Mouse (Mus musculus) MEL (cell line): ENCODE measurements around the gene Ppp1r35. TPM values are rescaled to one million over a fixed set of nuclear protein-coding genes. Genes with fewer than 3 reads are reported as not detected.

Experiments
- DNase-seq: peaks from one replicate; pipeline ENCODE4 v3.0.0; 2011; ENCODE audit warnings: low read depth, low spot score
- H3K27ac ChIP-seq: 2 replicates; pipeline ENCODE4 v1.5.1; 2012; ENCODE audit warnings: low read depth, mild to moderate bottlenecking, control low read depth, low read length, moderate library complexity; ENCODE audit not compliant: control insufficient read depth
- H3K27me3 ChIP-seq, 2 experiments: fragments of 150-350 bp in 1 of 2; sonication (generic) in 1 of 2; 2 replicates each; pipeline ENCODE4 v1.6.1; 2012; ENCODE audit warnings: low read length in 2 of 2, mild to moderate bottlenecking in 2 of 2, improper control_type of control experiment in 1 of 2, moderate library complexity in 1 of 2; ENCODE audit not compliant: insufficient read depth in 2 of 2, control insufficient read depth in 1 of 2
- H3K36me3 ChIP-seq, 2 experiments: 2 replicates each; pipeline ENCODE4 v1.6.1; 2012 to 2014; ENCODE audit warnings: low read length in 2 of 2, improper control_type of control experiment in 1 of 2, inconsistent platforms in 1 of 2, mild to moderate bottlenecking in 1 of 2; ENCODE audit not compliant: insufficient read depth in 2 of 2, control insufficient read depth in 1 of 2
- H3K4me1 ChIP-seq, 2 experiments: fragments of 150-350 bp in 1 of 2; sonication (generic) in 1 of 2; 2 replicates each; pipeline ENCODE4 v1.6.1; 2012; ENCODE audit warnings: low read length in 2 of 2, improper control_type of control experiment in 1 of 2, mild to moderate bottlenecking in 1 of 2; ENCODE audit not compliant: insufficient read depth in 2 of 2, control insufficient read depth in 1 of 2
- H3K4me3 ChIP-seq, 2 experiments: fragments of 150-350 bp in 1 of 2; sonication (generic) in 1 of 2; 2 replicates each; pipeline ENCODE4 v1.5.1; 2012; ENCODE audit warnings: low read depth in 2 of 2, low read length in 2 of 2, mild to moderate bottlenecking in 2 of 2, moderate library complexity in 2 of 2, control low read depth in 1 of 2, improper control_type of control experiment in 1 of 2; ENCODE audit not compliant: control insufficient read depth in 1 of 2, insufficient read depth in 1 of 2
- H3K79me2 ChIP-seq: 2 replicates; pipeline ENCODE4 v1.6.1; 2012; ENCODE audit warnings: mild to moderate bottlenecking, low read length, moderate library complexity; ENCODE audit not compliant: control insufficient read depth, poor library complexity, insufficient read depth
- H3K9ac ChIP-seq: 2 replicates; pipeline ENCODE4 v1.6.1; 2012; ENCODE audit warnings: low read depth, mild to moderate bottlenecking, control low read depth, low read length, moderate library complexity; ENCODE audit not compliant: control insufficient read depth, poor library complexity, severe bottlenecking
- H3K9me3 ChIP-seq: fragments of 150-350 bp; sonication (generic); replicated peaks from 2 replicates; pipeline ENCODE4 v1.6.1; 2012; ENCODE audit warnings: mild to moderate bottlenecking, low read length, improper control_type of control experiment, moderate library complexity; ENCODE audit not compliant: insufficient read depth
- BHLHE40 ChIP-seq: IDR thresholded peaks from 2 replicates; pipeline ENCODE4 v1.6.1; 2012; ENCODE audit warnings: low read depth, mild to moderate bottlenecking, inconsistent platforms, low read length, improper control_type of control experiment, borderline replicate concordance
- CHD1 ChIP-seq: IDR thresholded peaks from 2 replicates; pipeline ENCODE4 v1.6.1; 2012; ENCODE audit warnings: low read depth, mild to moderate bottlenecking, inconsistent platforms, low read length, improper control_type of control experiment
- CTCF ChIP-seq, 3 experiments: IDR thresholded peaks in 2 of 3; conservative IDR thresholded peaks in 1 of 3; 2 replicates each; pipeline ENCODE4 v1.5.1; 2011 to 2012; ENCODE audit warnings: low read length in 3 of 3, low read depth in 2 of 3, mild to moderate bottlenecking in 2 of 3, improper control_type of control experiment in 1 of 3, inconsistent platforms in 1 of 3, mixed read lengths in 1 of 3, moderate library complexity in 1 of 3; ENCODE audit not compliant: control insufficient read depth in 1 of 3, insufficient read depth in 1 of 3, poor library complexity in 1 of 3, severe bottlenecking in 1 of 3
- E2F4 ChIP-seq: IDR thresholded peaks from 2 replicates; pipeline ENCODE4 v1.6.1; 2011; ENCODE audit warnings: low read depth, low read length, improper control_type of control experiment, borderline replicate concordance
- ELF1 ChIP-seq: IDR thresholded peaks from 2 replicates; pipeline ENCODE4 v1.6.1; 2014; ENCODE audit warnings: low read depth, mild to moderate bottlenecking, inconsistent platforms, low read length, improper control_type of control experiment, moderate library complexity
- EP300 ChIP-seq, 2 experiments: IDR thresholded peaks; 2 replicates each; pipeline ENCODE4 v1.6.1; 2011; ENCODE audit warnings: improper control_type of control experiment in 2 of 2, low read length in 2 of 2, low read depth in 1 of 2, mild to moderate bottlenecking in 1 of 2
- ETS1 ChIP-seq: IDR thresholded peaks from 2 replicates; pipeline ENCODE4 v1.6.1; 2012; ENCODE audit warnings: low read depth, mild to moderate bottlenecking, inconsistent platforms, low read length, improper control_type of control experiment, moderate library complexity
- GABPA ChIP-seq: IDR thresholded peaks from 2 replicates; pipeline ENCODE4 v1.6.1; 2012; ENCODE audit warnings: low read depth, mild to moderate bottlenecking, inconsistent platforms, low read length, improper control_type of control experiment, moderate library complexity
- JUND ChIP-seq: IDR thresholded peaks from 2 replicates; pipeline ENCODE4 v1.6.1; 2011; ENCODE audit warnings: low read depth, mild to moderate bottlenecking, improper control_type of control experiment, low read length
- KAT2A ChIP-seq: conservative IDR thresholded peaks from 2 replicates; pipeline ENCODE4 v1.6.1; 2012; ENCODE audit warnings: low read depth, low read length, improper control_type of control experiment, inconsistent platforms
- MAFK ChIP-seq: IDR thresholded peaks from 2 replicates; pipeline ENCODE4 v1.6.1; 2011; ENCODE audit warnings: low read depth, mild to moderate bottlenecking, low read length, improper control_type of control experiment, borderline replicate concordance
- MAX ChIP-seq: IDR thresholded peaks from 2 replicates; pipeline ENCODE4 v1.6.1; 2011; ENCODE audit warnings: low read length, improper control_type of control experiment
- MAZ ChIP-seq: IDR thresholded peaks from 2 replicates; pipeline ENCODE4 v1.6.1; 2012; ENCODE audit warnings: low read depth, mild to moderate bottlenecking, inconsistent platforms, low read length, improper control_type of control experiment
- MEF2A ChIP-seq: IDR thresholded peaks from 2 replicates; pipeline ENCODE4 v1.6.1; 2014; ENCODE audit warnings: low read depth, mild to moderate bottlenecking, inconsistent platforms, low read length, improper control_type of control experiment; ENCODE audit not compliant: poor library complexity, insufficient replicate concordance, severe bottlenecking; ENCODE audit errors: extremely low read depth
- MXI1 ChIP-seq: IDR thresholded peaks from 2 replicates; pipeline ENCODE4 v1.6.1; 2011; ENCODE audit warnings: mild to moderate bottlenecking, low read depth, low read length, improper control_type of control experiment
- MYB ChIP-seq: IDR thresholded peaks from 2 replicates; pipeline ENCODE4 v1.6.1; 2011; ENCODE audit warnings: mild to moderate bottlenecking, low read depth, low read length, improper control_type of control experiment
- MYC ChIP-seq: IDR thresholded peaks from 2 replicates; pipeline ENCODE4 v1.6.1; 2011; ENCODE audit warnings: low read depth, mild to moderate bottlenecking, low read length, improper control_type of control experiment, moderate library complexity
- NELFE ChIP-seq: IDR thresholded peaks from 2 replicates; pipeline ENCODE4 v1.6.1; 2011; ENCODE audit warnings: low read depth, low read length, improper control_type of control experiment
- POLR2AphosphoS2 ChIP-seq: IDR thresholded peaks from 2 replicates; pipeline ENCODE4 v1.6.1; 2011; ENCODE audit warnings: low read length, improper control_type of control experiment
- POLR2AphosphoS5 ChIP-seq: IDR thresholded peaks from 2 replicates; pipeline ENCODE4 v1.6.1; 2012; ENCODE audit warnings: low read depth, borderline replicate concordance, mild to moderate bottlenecking, inconsistent platforms, low read length, moderate library complexity, mixed read lengths
- TAL1 ChIP-seq: IDR thresholded peaks from 2 replicates; pipeline ENCODE4 v1.6.1; 2012; ENCODE audit warnings: mild to moderate bottlenecking, inconsistent platforms, low read length, moderate library complexity, mixed read lengths
- TBP ChIP-seq: IDR thresholded peaks from 2 replicates; pipeline ENCODE4 v1.8.0; 2011; ENCODE audit warnings: low read depth, low read length, improper control_type of control experiment
- TCF12 ChIP-seq: IDR thresholded peaks from 2 replicates; pipeline ENCODE4 v1.6.1; 2014; ENCODE audit warnings: low read depth, mild to moderate bottlenecking, inconsistent platforms, low read length, improper control_type of control experiment, moderate library complexity
- UBTF ChIP-seq: IDR thresholded peaks from 2 replicates; pipeline ENCODE4 v1.6.1; 2012; ENCODE audit warnings: low read depth, mild to moderate bottlenecking, inconsistent platforms, low read length, improper control_type of control experiment, moderate library complexity, borderline replicate concordance; ENCODE audit not compliant: insufficient read depth
- USF1 ChIP-seq: IDR thresholded peaks from 2 replicates; pipeline ENCODE4 v1.6.1; 2014; ENCODE audit warnings: low read depth, mild to moderate bottlenecking, inconsistent platforms, low read length, improper control_type of control experiment, moderate library complexity
- USF2 ChIP-seq, 2 experiments: IDR thresholded peaks; 2 replicates each; pipeline ENCODE4 v1.6.1; 2011 to 2012; ENCODE audit warnings: improper control_type of control experiment in 2 of 2, low read length in 2 of 2, borderline replicate concordance in 1 of 2, inconsistent platforms in 1 of 2, low read depth in 1 of 2, mild to moderate bottlenecking in 1 of 2; ENCODE audit not compliant: insufficient read depth in 1 of 2
- ZC3H11A ChIP-seq: IDR thresholded peaks from 2 replicates; pipeline ENCODE4 v1.6.1; 2012; ENCODE audit warnings: low read depth, mild to moderate bottlenecking, inconsistent platforms, low read length, improper control_type of control experiment
- ZKSCAN1 ChIP-seq: IDR thresholded peaks from 2 replicates; pipeline ENCODE4 v1.6.1; 2012; ENCODE audit warnings: low read depth, mild to moderate bottlenecking, inconsistent platforms, low read length, improper control_type of control experiment, moderate library complexity
- ZNF384 ChIP-seq: IDR thresholded peaks from 2 replicates; pipeline ENCODE4 v1.6.1; 2012; ENCODE audit warnings: low read depth, mild to moderate bottlenecking, inconsistent platforms, low read length, improper control_type of control experiment
- polyA plus RNA-seq, 2 experiments: library from polyadenylated mRNA; stranded (reverse) in 1 of 2; unstranded in 1 of 2; fragments of >175 nt in 1 of 2; fragments of >200 nt in 1 of 2; gene quantifications; 2 replicates each; pipeline versions ENCODE4 v1.2.1 to v1.2.4; 2012; ENCODE audit warnings: low replicate concordance in 2 of 2, low read depth in 1 of 2; ENCODE audit not compliant: insufficient read length in 2 of 2, insufficient read depth in 1 of 2, missing spikeins in 1 of 2
- total RNA-seq: library from RNA; depleted of rRNA; stranded (reverse); fragments of 300-350 nt; gene quantifications from 2 replicates; pipeline ENCODE4 v1.2.3, GENCODE M21; 2012

Gene Ppp1r35
- total and polyA plus RNA-seq, 3 experiments: 35.0 to 46.2 TPM; not detected in 1

DNA sequence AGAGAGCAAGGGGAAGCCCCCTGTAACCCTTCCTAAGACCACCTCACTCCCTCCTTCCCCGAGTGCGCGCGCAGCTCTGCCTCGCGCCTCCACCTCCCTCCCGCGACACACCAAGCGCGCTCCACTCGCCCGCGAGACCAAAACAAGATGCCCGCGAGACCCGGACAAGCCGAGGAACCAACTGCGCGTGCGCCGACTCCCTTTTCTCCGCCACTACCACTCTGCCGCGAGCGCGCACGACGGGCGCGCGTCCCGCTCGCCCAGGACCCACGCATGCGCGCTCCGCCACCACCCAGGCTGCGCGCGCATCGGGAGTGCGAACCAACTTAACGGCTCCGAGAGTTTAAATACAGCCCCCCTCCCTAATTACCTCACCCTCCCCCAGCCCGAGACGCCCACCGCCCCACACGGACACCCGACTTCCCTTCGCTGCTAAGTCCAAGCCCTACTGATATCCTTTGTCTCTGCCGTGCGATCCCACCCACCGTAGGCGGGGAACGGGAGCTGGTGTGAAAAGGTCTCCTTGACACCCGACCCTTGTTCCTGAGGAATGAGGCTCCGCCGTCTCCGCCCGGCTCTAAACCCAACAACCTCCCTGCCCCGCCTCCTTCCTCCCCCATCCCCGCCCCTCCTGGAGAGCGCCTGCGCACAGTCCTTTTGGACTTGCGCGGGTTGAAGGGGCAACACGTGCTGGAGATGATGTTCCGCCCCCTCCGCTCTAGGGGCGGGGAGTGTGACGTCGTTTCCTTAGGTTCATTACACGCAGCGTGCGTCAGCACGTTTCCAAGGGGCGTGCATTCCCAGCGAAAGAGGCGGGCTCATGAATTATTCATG is 7.7 kb downstream of the Ppp1r35 start (continued):
- TF ChIP-seq TCF12: peak; percentile 42; the same call in 1 of the 2 replicates
- TF ChIP-seq UBTF: no peak
- peak; percentile 95 for TF ChIP-seq BHLHE40
- TF ChIP-seq MYC: peak; percentile 96
- no peak for TF ChIP-seq GABPA
- TF ChIP-seq MYB: peak; percentile 48; the same call in 1 of the 2 replicates
- TF ChIP-seq CTCF (IDR thresholded peaks at IDR 0.05 in 2 of 3, conservative IDR thresholded peaks at IDR 0.05 in 1 of 3; ENCODE audit: control insufficient read depth in 1 of 3, insufficient read depth in 1 of 3, low read depth in 2 of 3, low read length in 3 of 3, poor library complexity in 1 of 3, severe bottlenecking in 1 of 3): no peak
- TF ChIP-seq ZKSCAN1: no peak
- no peak for TF ChIP-seq ZNF384
- peak; percentile 94 for TF ChIP-seq POLR2AphosphoS2
- TF ChIP-seq TBP: peak; percentile 91
- peak; percentile 98 for TF ChIP-seq MAX
- TF ChIP-seq USF2 (IDR thresholded peaks at IDR 0.05; ENCODE audit: borderline replicate concordance in 1 of 2, insufficient read depth in 1 of 2, low read depth in 1 of 2, low read length in 2 of 2): peak in 1 of 2 experiments; percentile 56; a peak in 1 of 4 replicates
- peak; percentile 92; the same call in 1 of the 2 replicates for TF ChIP-seq POLR2AphosphoS5
- TF ChIP-seq, all 39 proteins: peak for 24

DNA sequence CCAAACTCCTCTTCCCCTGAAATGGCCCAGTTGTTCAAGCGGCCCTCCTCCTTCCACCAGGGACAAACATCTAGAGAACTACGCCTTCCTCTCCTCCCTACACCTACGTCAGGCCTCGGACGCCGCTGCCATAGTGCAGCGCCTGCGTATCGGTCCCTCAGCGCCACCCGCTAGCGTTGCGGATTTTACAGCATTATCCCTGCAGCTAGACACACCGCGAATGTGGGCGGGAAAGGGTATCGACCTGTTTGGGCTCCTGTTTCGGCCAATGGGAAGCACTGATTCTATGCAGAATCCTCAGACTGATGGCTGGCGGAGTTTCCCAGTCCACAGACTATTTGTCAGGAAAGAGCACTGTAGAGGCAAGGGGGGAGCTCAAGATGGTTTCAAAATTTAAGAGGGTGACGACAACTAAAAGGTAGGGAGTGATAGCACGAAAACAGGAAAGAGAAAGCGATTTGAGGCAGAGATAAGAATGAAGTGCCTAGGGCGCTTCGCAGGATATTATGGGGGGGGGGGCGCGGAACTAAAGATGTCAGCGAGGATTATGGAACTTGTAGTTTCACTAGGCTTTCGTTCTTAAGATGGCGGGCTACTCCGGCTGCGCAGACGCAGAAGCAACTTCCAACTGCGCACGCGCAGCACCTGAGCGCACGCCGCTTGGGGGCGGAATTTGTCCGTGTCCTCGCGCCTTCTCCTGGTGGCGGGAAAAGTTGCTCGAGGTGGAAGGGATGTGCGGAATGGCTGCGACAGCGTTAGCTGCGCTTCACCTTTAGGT is 8.7 kb downstream of the Ppp1r35 start, which contains the start of the genes Mepce and Zcwpw1:
Gene Mepce (minus strand): TSS at position 505 of the 778 bp plus-strand sequence.
Gene Zcwpw1 (plus strand): TSS at position 648 of the 778 bp plus-strand sequence.
- Histone ChIP-seq H3K79me2 (peaks cover 37% of the 10 kb centered on the region), H3K27me3 (no peaks in the 10 kb centered on the region), H3K4me3 (peak within 1 kb of the TSS; percentile 73 to 88), H3K9ac (peak within 1 kb of the TSS; percentile 98), H3K36me3 (peaks cover 0 to 15% of the 10 kb centered on the region in 2 experiments; a peak in 2 of 4 replicates), H3K27ac (peak within 1 kb of the TSS; percentile 98), H3K9me3 (no peaks in the 10 kb centered on the region), H3K4me1 (peaks cover 0 to 22% of the 10 kb centered on the region in 2 experiments; a peak in 2 of 4 replicates)
- DNase-seq: peak; percentile 97
- TF ChIP-seq MAZ: peak; percentile 96
- peak; percentile 40; the same call in 1 of the 2 replicates for TF ChIP-seq TBP
- TF ChIP-seq TCF12: no peak; the same call in none of the 2 replicates
- no peak for TF ChIP-seq TAL1
- TF ChIP-seq MEF2A: 0 out of 2 replicates have a peak, but pooled peaks have one; percentile 10
- TF ChIP-seq USF1: peak; percentile 48
- no peak for TF ChIP-seq POLR2AphosphoS2
- TF ChIP-seq ZC3H11A: no peak; the same call in 1 of the 2 replicates
- peak; percentile 91 for TF ChIP-seq ELF1
- TF ChIP-seq KAT2A: peak; percentile 79; the same call in 1 of the 2 replicates
- peak; percentile 44 for TF ChIP-seq NELFE
- no peak for TF ChIP-seq JUND
- 0 out of 2 replicates have a peak, but pooled peaks have one; percentile 19 for TF ChIP-seq BHLHE40
- peak; percentile 84; the same call in 1 of the 2 replicates for TF ChIP-seq CHD1
- peak in 1 of 2 experiments; percentile 53; a peak in 2 of 4 replicates for TF ChIP-seq EP300 (IDR thresholded peaks at IDR 0.05; ENCODE audit: low read depth in 1 of 2, low read length in 2 of 2)
- TF ChIP-seq E2F4: peak; percentile 99
- TF ChIP-seq MAFK: no peak
- peak; percentile 90 for TF ChIP-seq MYC
- TF ChIP-seq MXI1: peak; percentile 48; the same call in 1 of the 2 replicates
- TF ChIP-seq GABPA: no peak
- TF ChIP-seq ETS1: peak; percentile 88
- TF ChIP-seq USF2 (IDR thresholded peaks at IDR 0.05; ENCODE audit: borderline replicate concordance in 1 of 2, insufficient read depth in 1 of 2, low read depth in 1 of 2, low read length in 2 of 2): no peak
